In genomic region chr17:75763391-75763790, GRCm38 (mm10) we compare ENCODE assay signal across 19 mouse cellular contexts.
DNase-seq lines count a peak whose midpoint lies in the region; ATAC-seq and TF ChIP-seq lines count a peak whose summit lies in the region.
"Had no signal": no experiment of that assay in that cellular context is flagged by ENCODE, and none has a peak within 500 bp of the region (broad histone marks: within the 10 kb centered on the region; RNA-seq: fewer than 3 reads in every experiment).

No protein-coding gene starts in this region.

- no peak overlapping the region for H3K4me3 ChIP-seq in intestine, embryonic 15.5 days (replicated peaks)
- H3K4me3 ChIP-seq: hindbrain, embryonic 10.5 days; limb, embryonic 15.5 days; liver, embryonic 15.5 days; midbrain, embryonic 12.5 days; neural tube, embryonic 12.5 days had no signal

- no peaks in the 10 kb centered on the region for H3K4me1 ChIP-seq in intestine, embryonic 15.5 days (replicated peaks)
- H3K4me1 ChIP-seq: hindbrain, embryonic 10.5 days; limb, embryonic 15.5 days; liver, embryonic 15.5 days; midbrain, embryonic 12.5 days; neural tube, embryonic 12.5 days had no signal

- H3K4me2 ChIP-seq in intestine, embryonic 15.5 days (replicated peaks): no peak overlapping the region
- H3K4me2 ChIP-seq: limb, embryonic 15.5 days; liver, embryonic 15.5 days; midbrain, embryonic 12.5 days; neural tube, embryonic 12.5 days had no signal

- TF ChIP-seq CTCF in Patski (IDR thresholded peaks at IDR 0.05): no peak

- no peaks in the 10 kb centered on the region for H3K9me3 ChIP-seq in intestine, embryonic 15.5 days
- H3K9me3 ChIP-seq: limb, embryonic 15.5 days; midbrain, embryonic 12.5 days; neural tube, embryonic 12.5 days had no signal

- H3K36me3 ChIP-seq in intestine, embryonic 15.5 days: no peaks in the 10 kb centered on the region
- H3K36me3 ChIP-seq: hindbrain, embryonic 10.5 days; limb, embryonic 15.5 days; liver, embryonic 15.5 days; midbrain, embryonic 12.5 days; neural tube, embryonic 12.5 days had no signal

- in situ Hi-C loops in Patski (cut with MboI; ENCODE audit: low pct_unique_long_range_greater_than_20kb): no loop called here

- POLR2A ChIA-PET in Patski (lab: Charles Lee): no interaction called here

- ATAC-seq in Patski: peak; percentile 54
- ATAC-seq in intestine, embryonic 15.5 days: no peak
- ATAC-seq: forebrain, embryonic 16.5 days; hindbrain, postnatal 0 days had no signal

- CTCF ChIA-PET in Patski (lab: Charles Lee): no interaction called here

- no peak overlapping the region for H3K27ac ChIP-seq in intestine, embryonic 15.5 days
- H3K27ac ChIP-seq: hindbrain, embryonic 10.5 days; hindbrain, postnatal 0 days; kidney, postnatal 0 days; limb, embryonic 15.5 days; liver, embryonic 15.5 days; midbrain, embryonic 12.5 days; neural tube, embryonic 12.5 days had no signal

- DNase-seq in left cerebral cortex, adult 11 months (ENCODE audit: low spot score): peak; percentile 21
- no peak for DNase-seq in left cerebral cortex, postnatal 4 days
- DNase-seq in Patski (ENCODE audit: low read depth, low spot score): no peak
- peak; percentile 27 for DNase-seq in layer of hippocampus, adult 9-10 months (ENCODE audit: low spot score)
- peak; percentile 38 to 45 for DNase-seq in left cerebral cortex, postnatal 36 days (ENCODE audit: low spot score in 2 of 2)
- no peak for DNase-seq in lung, postnatal 4 days
- DNase-seq: adrenal gland, adult 8-10 months; cerebellum, postnatal 10 days; gastrocnemius, postnatal 36 days; kidney, adult 11 months had no signal

- intact Hi-C loops in left cerebral cortex, postnatal 4 days (cut with DNase I): no loop called here
- intact Hi-C loops in left cerebral cortex, postnatal 36 days (cut with DNase I): no loop called here

- WGBS in intestine, embryonic 15.5 days: 86% methylated on average over 2 of the region's 2 CpGs

- H3K9ac ChIP-seq in intestine, embryonic 15.5 days: no peak overlapping the region
- H3K9ac ChIP-seq: limb, embryonic 15.5 days; liver, embryonic 15.5 days; midbrain, embryonic 12.5 days; neural tube, embryonic 12.5 days had no signal

- no peaks in the 10 kb centered on the region for H3K27me3 ChIP-seq in Patski
- H3K27me3 ChIP-seq in intestine, embryonic 15.5 days (replicated peaks): no peaks in the 10 kb centered on the region
- H3K27me3 ChIP-seq: limb, embryonic 15.5 days; liver, embryonic 15.5 days; midbrain, embryonic 12.5 days; neural tube, embryonic 12.5 days had no signal

Comparison
In these comparisons a context has a peak if more than half of its experiments do, and no peak if none do; other contexts are left out.
1. DNase-seq: peak in left cerebral cortex, adult 11 months (single experiment), layer of hippocampus, adult 9-10 months (single experiment) and left cerebral cortex, postnatal 36 days (2 of 2); none in left cerebral cortex, postnatal 4 days (single experiment), Patski (single experiment) and lung, postnatal 4 days (0 of 2).